Mouse (Mus musculus) bone marrow, adult 2 months (tissue): ENCODE data around the gene Socs7.

Experiments used
- CTCF ChIP-seq: fragments of 200-500 bp; IDR thresholded peaks from 2 replicates; pipeline ENCODE4 v1.5.1; 2011; ENCODE audit warnings: low read length, control low read depth; ENCODE audit not compliant: control insufficient read depth, insufficient read depth
- POLR2A ChIP-seq: fragments of 200-500 bp; IDR thresholded peaks from 2 replicates; pipeline ENCODE4 v1.6.1; 2011; ENCODE audit warnings: low read depth, mild to moderate bottlenecking, control low read depth, low read length, borderline replicate concordance; ENCODE audit not compliant: control insufficient read depth

GRCm38 (mm10) chr11:97362943-97363643 lies 742 bp downstream of the Socs7 start:
- TF ChIP-seq CTCF (no peak), POLR2A (no peak)
